Mouse (Mus musculus) common myeloid progenitor, adult 5-6 weeks (primary cell): ENCODE measurements around the gene Pde4d. TPM values are rescaled to one million over a fixed set of nuclear protein-coding genes. Genes with fewer than 3 reads are reported as not detected.

Experiments used
- ATAC-seq: replicated peaks from 2 replicates; pipeline ENCODE4 v1.8.0; 2016; ENCODE audit warnings: low read depth, mild to moderate bottlenecking, moderate TSS enrichment, inconsistent platforms; ENCODE audit not compliant: poor library complexity, severe bottlenecking
- total RNA-seq: library from RNA; stranded (forward); fragments of 200-1000, 187-1606 nt; gene quantifications from 2 replicates; pipeline ENCODE4 v1.2.3, GENCODE M21; 2017

The Pde4d gene
- total RNA-seq, 1 experiment from 2014 or later: 35.8 TPM

GRCm38 (mm10) chr13:109212788-109213473, 763.2 kb downstream of the Pde4d start:
- ATAC-seq: no peak

- no peak for ATAC-seq
Measured at GRCm38 (mm10) chr13:109219019-109219725, 769.4 kb downstream of the Pde4d start.

- peak; percentile 51 for ATAC-seq
Measured at GRCm38 (mm10) chr13:109228967-109229617, 779.3 kb downstream of the Pde4d start.

- ATAC-seq: peak; percentile 36
Measured at GRCm38 (mm10) chr13:109229618-109230334, 780.0 kb downstream of the Pde4d start.

GRCm38 (mm10) chr13:109230335-109230987, 780.7 kb downstream of the Pde4d start:
- ATAC-seq: peak; percentile 26

- ATAC-seq: peak; percentile 50
Measured at GRCm38 (mm10) chr13:109231848-109232460, 782.2 kb downstream of the Pde4d start.

GRCm38 (mm10) chr13:109232531-109232930, 782.8 kb downstream of the Pde4d start:
- ATAC-seq: no peak

- no peak for ATAC-seq
Measured at GRCm38 (mm10) chr13:109233911-109234613, 784.3 kb downstream of the Pde4d start.

GRCm38 (mm10) chr13:109236047-109236446, 786.3 kb downstream of the Pde4d start:
- no peak for ATAC-seq

- ATAC-seq: no peak
Measured at GRCm38 (mm10) chr13:109238670-109239069, 788.9 kb downstream of the Pde4d start.

- ATAC-seq: peak; percentile 95
Measured at GRCm38 (mm10) chr13:109239296-109239695, 789.5 kb downstream of the Pde4d start.

- no peak for ATAC-seq
Measured at GRCm38 (mm10) chr13:109242456-109243050, 792.8 kb downstream of the Pde4d start.

GRCm38 (mm10) chr13:109243160-109243559, 793.4 kb downstream of the Pde4d start:
- peak; percentile 53 for ATAC-seq

GRCm38 (mm10) chr13:109247061-109247460, 797.3 kb downstream of the Pde4d start:
- 0 out of 2 replicates have a peak, but pooled peaks have one; percentile 31 for ATAC-seq

GRCm38 (mm10) chr13:109249315-109249714, 799.6 kb downstream of the Pde4d start:
- ATAC-seq: no peak

- ATAC-seq: no peak
Measured at GRCm38 (mm10) chr13:109255634-109256033, 805.9 kb downstream of the Pde4d start.

GRCm38 (mm10) chr13:109260220-109260795, 810.6 kb downstream of the Pde4d start:
- peak; percentile 39 for ATAC-seq
